Mouse (Mus musculus): ENCODE data around the gene Mrpl45. TPM values are rescaled to one million over a fixed set of nuclear protein-coding genes. Genes with fewer than 3 reads are reported as not detected.

Gene Mrpl45
- total and polyA plus RNA-seq, 3 experiments = 106 to 153 (median 124) TPM

DNA sequence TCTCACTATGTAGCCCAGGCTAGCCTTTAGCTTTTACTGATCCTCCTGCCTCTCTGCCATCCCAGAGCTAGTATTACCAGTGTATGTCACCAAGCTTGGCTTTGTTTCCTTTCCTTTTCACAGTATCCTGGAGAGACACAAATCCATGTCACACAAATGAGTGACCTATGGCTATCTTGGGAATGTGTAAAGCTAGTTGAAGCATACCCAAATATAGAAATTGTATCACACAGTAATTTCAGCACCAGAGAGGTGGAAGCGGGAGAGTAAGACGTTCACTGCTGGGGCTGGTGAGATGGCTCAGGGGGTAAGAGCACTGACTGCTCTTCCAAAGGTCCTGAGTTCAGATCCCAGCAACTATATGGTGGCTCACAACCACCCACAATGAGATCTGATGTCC, 15.6 kb upstream of the Mrpl45 start:
- TF ChIP-seq RCOR1 (conservative IDR thresholded peaks at IDR 0.05; ENCODE audit: low read depth, low read length) = no peak
- TF ChIP-seq CHD2 (IDR thresholded peaks at IDR 0.05; ENCODE audit: low read length) = no peak
- TF ChIP-seq ZMIZ1 (IDR thresholded peaks at IDR 0.05; ENCODE audit: low read depth, low read length) = no peak
- no peak for TF ChIP-seq NELFE (IDR thresholded peaks at IDR 0.05; ENCODE audit: low read depth, low read length)
- no peak for TF ChIP-seq HCFC1 (IDR thresholded peaks at IDR 0.05; ENCODE audit: low read depth, low read length)
- no peak for TF ChIP-seq JUND (conservative IDR thresholded peaks at IDR 0.05; ENCODE audit: low read depth, low read length)
- no peak for TF ChIP-seq POLR2AphosphoS2 (IDR thresholded peaks at IDR 0.05; ENCODE audit: low read depth, low read length)
- dilution Hi-C loops (cut with MboI; ENCODE audit: extremely low pct_ligation_motif_present, extremely low pct_unique_long_range_greater_than_20kb, low sequenced_read_pairs) = no loop called here

DNA sequence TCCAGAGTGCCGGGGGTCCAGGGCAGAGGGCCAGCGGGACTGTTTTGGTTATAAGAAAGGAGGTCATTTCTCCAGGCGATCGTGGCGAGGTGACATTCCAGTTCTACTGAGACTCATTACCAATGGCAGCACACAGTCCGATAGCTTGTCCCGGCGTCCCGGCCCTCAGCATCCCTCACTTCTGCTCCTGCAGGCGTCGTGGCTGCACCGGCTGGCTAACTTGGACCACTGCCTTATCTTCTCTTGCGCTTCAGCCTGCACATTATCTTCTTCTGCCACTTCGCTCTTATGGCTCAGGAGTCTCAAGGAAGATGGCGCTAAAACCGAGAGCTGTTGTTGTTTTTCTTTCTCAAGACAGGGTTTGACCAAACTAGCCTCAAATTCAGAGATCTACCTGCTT, 14.1 kb upstream of the Mrpl45 start:
- Histone ChIP-seq H3K9me3 (replicated peaks; ENCODE audit: low read length) (no peaks in the 10 kb centered on the region), H3K27ac (ENCODE audit: insufficient read depth, low read depth) (no peak overlapping the region), H3K4me1 (ENCODE audit: control insufficient read depth in 1 of 2, insufficient read depth in 2 of 2) (peaks cover 0 to 3% of the 10 kb centered on the region in 2 experiments; a peak in 1 of 4 replicates), H3K4me3 (replicated peaks in 1 of 3; ENCODE audit: low read depth in 2 of 3, low read length in 2 of 3, poor library complexity in 1 of 3) (no peak overlapping the region), H3K4me2 (ENCODE audit: insufficient read depth, low read depth, poor library complexity, severe bottlenecking) (no peak overlapping the region), H3K36me3 (replicated peaks in 1 of 2; ENCODE audit: control insufficient read depth in 1 of 2, insufficient read depth in 1 of 2, low read length in 1 of 2) (no peaks in the 10 kb centered on the region), H3K9ac (ENCODE audit: insufficient read depth, low read depth) (no peak overlapping the region), H3K79me2 (replicated peaks; ENCODE audit: control insufficient read depth, extremely low read depth, insufficient read depth, poor library complexity, severe bottlenecking) (no peaks in the 10 kb centered on the region), H3K27me3 (replicated peaks) (no peaks in the 10 kb centered on the region)
- in situ Hi-C loops (cut with MboI; ENCODE audit: low pct_ligation_motif_present, low pct_unique_long_range_greater_than_20kb, low sequenced_read_pairs) (loop anchor here (5.0 kb wide), 1 partner anchor 99 kb away; no protein-coding TSS in a partner anchor), dilution Hi-C loops (cut with MboI; ENCODE audit: extremely low pct_ligation_motif_present, extremely low pct_unique_long_range_greater_than_20kb, low sequenced_read_pairs) (no loop called here)
- TF ChIP-seq POLR2AphosphoS2 (IDR thresholded peaks at IDR 0.05; ENCODE audit: low read depth, low read length) (no peak), BHLHE40 (IDR thresholded peaks at IDR 0.05; ENCODE audit: low read depth, low read length) (no peak), ZNF384 (IDR thresholded peaks at IDR 0.05; ENCODE audit: low read depth, low read length) (no peak), TCF12 (IDR thresholded peaks at IDR 0.05; ENCODE audit: low read depth, low read length) (no peak), ZMIZ1 (IDR thresholded peaks at IDR 0.05; ENCODE audit: low read depth, low read length) (no peak), MAZ (IDR thresholded peaks at IDR 0.05; ENCODE audit: low read depth, low read length) (no peak), EP300 (IDR thresholded peaks at IDR 0.05; ENCODE audit: low read length) (no peak), NELFE (IDR thresholded peaks at IDR 0.05; ENCODE audit: low read depth, low read length) (no peak), MYC (IDR thresholded peaks at IDR 0.05; ENCODE audit: low read depth, low read length) (no peak)
- DNase-seq (ENCODE audit: extremely low read depth) = no peak

More for the DNA sequence above, 15.6 kb upstream of the Mrpl45 start:
- Histone ChIP-seq H3K9ac (ENCODE audit: insufficient read depth, low read depth) (no peak overlapping the region), H3K4me2 (ENCODE audit: insufficient read depth, low read depth, poor library complexity, severe bottlenecking) (no peak overlapping the region), H3K27ac (ENCODE audit: insufficient read depth, low read depth) (no peak overlapping the region), H3K27me3 (replicated peaks) (no peaks in the 10 kb centered on the region), H3K4me3 (replicated peaks in 1 of 3; ENCODE audit: low read depth in 2 of 3, low read length in 2 of 3, poor library complexity in 1 of 3) (no peak overlapping the region), H3K9me3 (replicated peaks; ENCODE audit: low read length) (no peaks in the 10 kb centered on the region), H3K4me1 (ENCODE audit: control insufficient read depth in 1 of 2, insufficient read depth in 2 of 2) (peaks cover 0 to 3% of the 10 kb centered on the region in 2 experiments; a peak in 1 of 4 replicates), H3K79me2 (replicated peaks; ENCODE audit: control insufficient read depth, extremely low read depth, insufficient read depth, poor library complexity, severe bottlenecking) (no peaks in the 10 kb centered on the region), H3K36me3 (replicated peaks in 1 of 2; ENCODE audit: control insufficient read depth in 1 of 2, insufficient read depth in 1 of 2, low read length in 1 of 2) (no peaks in the 10 kb centered on the region)
- no peak for DNase-seq (ENCODE audit: extremely low read depth)
- in situ Hi-C loops (cut with MboI; ENCODE audit: low pct_ligation_motif_present, low pct_unique_long_range_greater_than_20kb, low sequenced_read_pairs) = loop anchor here (5.0 kb wide), 1 partner anchor 98 kb away; no protein-coding TSS in a partner anchor
